Comparison of ENCODE assay signal across 13 mouse cellular contexts in genomic region chr11:75102763-75103339, GRCm38 (mm10).
DNase-seq lines count a peak whose midpoint lies in the region; ATAC-seq lines count a peak whose summit lies in the region.
"Had no signal": no experiment of that assay in that cellular context is flagged by ENCODE, and none has a peak within 500 bp of the region (broad histone marks: within the 10 kb centered on the region; RNA-seq: fewer than 3 reads in every experiment).

No protein-coding gene starts in this region.

- H3K9ac ChIP-seq in lung, embryonic 16.5 days (ENCODE audit: low read length): 0 out of 2 replicates have a peak overlapping the region, but pooled peaks have one; percentile 10
- H3K9ac ChIP-seq: forebrain, embryonic 15.5 days; limb, embryonic 13.5 days had no signal

- DNase-seq in heart, adult 11 months: peak; percentile 87
- no peak for DNase-seq in heart, embryonic 10.5 days (ENCODE audit: low spot score)
- no peak for DNase-seq in lung, postnatal 14 days
- DNase-seq in brain, adult 2 months (ENCODE audit: low read depth, low spot score): peak; percentile 45
- peak; percentile 44 for DNase-seq in layer of hippocampus, adult 9-11 months
- DNase-seq in retina, postnatal 1 day: no peak
- DNase-seq in c-Kit-positive CD71-positive TER-119-positive erythroid progenitor cells, embryonic 14.5 days (ENCODE audit: low spot score): no peak
- DNase-seq: kidney, postnatal 14 days; thymus, postnatal 36 days had no signal

- H3K4me2 ChIP-seq in lung, embryonic 16.5 days (ENCODE audit: low read depth, low read length): no peak overlapping the region
- H3K4me2 ChIP-seq: forebrain, embryonic 15.5 days; limb, embryonic 13.5 days had no signal

- H3K27me3 ChIP-seq in heart, embryonic 10.5 days (ENCODE audit: insufficient read depth, poor library complexity, severe bottlenecking): no peaks in the 10 kb centered on the region
- no peaks in the 10 kb centered on the region for H3K27me3 ChIP-seq in lung, embryonic 16.5 days (ENCODE audit: control insufficient read depth, insufficient read depth, low read depth, low read length)
- H3K27me3 ChIP-seq: forebrain, embryonic 15.5 days; limb, embryonic 13.5 days had no signal

- no peak overlapping the region for H3K4me3 ChIP-seq in heart, embryonic 10.5 days
- H3K4me3 ChIP-seq in lung, embryonic 16.5 days (ENCODE audit: low read length): no peak overlapping the region
- H3K4me3 ChIP-seq: forebrain, embryonic 15.5 days; limb, embryonic 13.5 days had no signal

- peaks cover under 1% of the 10 kb centered on the region; the same call in 1 of the 2 replicates for H3K36me3 ChIP-seq in heart, embryonic 10.5 days
- no peaks in the 10 kb centered on the region for H3K36me3 ChIP-seq in lung, embryonic 16.5 days (ENCODE audit: control insufficient read depth, insufficient read depth, low read length)

- H3K27ac ChIP-seq in heart, embryonic 10.5 days: no peak overlapping the region
- no peak overlapping the region for H3K27ac ChIP-seq in lung, embryonic 16.5 days (ENCODE audit: low read length)
- H3K27ac ChIP-seq: forebrain, embryonic 15.5 days; limb, embryonic 13.5 days had no signal

- ATAC-seq in lung, embryonic 16.5 days (ENCODE audit: low read depth): peak; percentile 38; the same call in 1 of the 2 replicates
- ATAC-seq: forebrain, embryonic 15.5 days; hindbrain, embryonic 16.5 days had no signal

- WGBS in heart, embryonic 10.5 days: 62% methylated on average over 5 of the region's 5 CpGs
- WGBS in lung, embryonic 16.5 days: 55% methylated on average over 5 of the region's 5 CpGs

- H3K4me1 ChIP-seq in heart, embryonic 10.5 days: peaks cover 17% of the 10 kb centered on the region
- H3K4me1 ChIP-seq in lung, embryonic 16.5 days (replicated peaks; ENCODE audit: control insufficient read depth, insufficient read depth, low read length): peaks cover 13% of the 10 kb centered on the region

- no peaks in the 10 kb centered on the region for H3K9me3 ChIP-seq in heart, embryonic 10.5 days
- no peaks in the 10 kb centered on the region for H3K9me3 ChIP-seq in lung, embryonic 16.5 days (ENCODE audit: control insufficient read depth, low read length)
- H3K9me3 ChIP-seq: forebrain, embryonic 15.5 days; limb, embryonic 13.5 days had no signal

Comparison
In these comparisons a context has a peak if more than half of its experiments do, and no peak if none do; other contexts are left out.
1. DNase-seq: peak in heart, adult 11 months (single experiment), brain, adult 2 months (single experiment) and layer of hippocampus, adult 9-11 months (single experiment); none in heart, embryonic 10.5 days (single experiment), lung, postnatal 14 days (single experiment), retina, postnatal 1 day (single experiment) and c-Kit-positive CD71-positive TER-119-positive erythroid progenitor cells, embryonic 14.5 days (single experiment).